Mouse (Mus musculus) midbrain, postnatal 0 days (tissue): ENCODE data around the gene Zranb1. TPM values are rescaled to one million over a fixed set of nuclear protein-coding genes. Genes with fewer than 3 reads are reported as not detected.
A peak's percentile ranks its signal among the peaks of the same experiment; 100 is the strongest.

Source experiments
- ATAC-seq: fragments of 200-750 bp; cut with Nextera tagmentation; 2 replicates; pipeline ENCODE4 v1.8.0; 2017; ENCODE audit warnings: moderate number of reproducible peaks, mild to moderate bottlenecking, moderate TSS enrichment, moderate library complexity; ENCODE audit not compliant: low FRiP score
- DNase-seq: peaks from one replicate; pipeline ENCODE4 v3.0.0-alpha.2; 2015; ENCODE audit warnings: low spot score
- H3K27ac ChIP-seq: fragments of 300-500 bp; sonication (generic); 2 replicates; pipeline ENCODE4 v1.5.1; 2014; ENCODE audit warnings: low read depth, mild to moderate bottlenecking, low read length, mixed read lengths
- H3K27me3 ChIP-seq: fragments of 300-500 bp; sonication (generic); 2 replicates; pipeline ENCODE4 v1.6.1; 2014; ENCODE audit warnings: low read length, control low read depth, mixed read lengths; ENCODE audit not compliant: insufficient read depth
- H3K36me3 ChIP-seq: fragments of 300-500 bp; sonication (generic); 2 replicates; pipeline ENCODE4 v1.6.1; 2014; ENCODE audit warnings: low read length, control low read depth, mixed read lengths; ENCODE audit not compliant: insufficient read depth
- H3K4me1 ChIP-seq: fragments of 300-500 bp; sonication (generic); 2 replicates; pipeline ENCODE4 v1.6.1; 2014; ENCODE audit warnings: mild to moderate bottlenecking, control low read depth, antibody characterized with exemption, low read length, mixed read lengths; ENCODE audit not compliant: insufficient read depth
- H3K4me2 ChIP-seq: fragments of 300-500 bp; sonication (generic); 2 replicates; pipeline ENCODE4 v1.6.1; 2014; ENCODE audit warnings: low read depth, mild to moderate bottlenecking, low read length, mixed read lengths; ENCODE audit not compliant: poor library complexity, severe bottlenecking
- H3K4me3 ChIP-seq: fragments of 300-500 bp; sonication (generic); 2 replicates; pipeline ENCODE4 v1.5.1; 2014; ENCODE audit warnings: low read depth, mild to moderate bottlenecking, low read length, moderate library complexity
- H3K9ac ChIP-seq: fragments of 300-500 bp; sonication (generic); replicated peaks from 2 replicates; pipeline ENCODE4 v1.6.1; 2014; ENCODE audit warnings: mild to moderate bottlenecking, low read length, moderate library complexity, mixed read lengths; ENCODE audit not compliant: poor library complexity, severe bottlenecking
- H3K9me3 ChIP-seq: fragments of 300-500 bp; sonication (generic); 2 replicates; pipeline ENCODE4 v1.6.1; 2016; ENCODE audit warnings: low read length, control low read depth
- CTCF ChIP-seq: IDR thresholded peaks from 2 replicates; pipeline ENCODE4 v1.5.1; 2016; ENCODE audit warnings: antibody characterized with exemption, mild to moderate bottlenecking
- WGBS: fragments of 180-500 bp; shearing (Covaris S2); extraction: QIAGEN DNeasy Blood & Tissue Kit; methylation state at CpG from one replicate; pipeline ENCODE4 v1.1.7; 2014; 5-methylcytosine and 5-hydroxymethylcytosine counted together
- polyA plus RNA-seq: library from polyadenylated mRNA; unstranded; fragments of >200 nt; fragmentation: Nextera tagmentation; extraction: Ambion mirVana; gene quantifications from 2 replicates; pipeline ENCODE4 v1.2.1, GENCODE M21; 2015
- total RNA-seq: library from RNA; depleted of rRNA; stranded (reverse); fragments of >200 nt; gene quantifications from 2 replicates; pipeline ENCODE4 v1.2.3, GENCODE M21; 2014

Gene Zranb1
- total and polyA plus RNA-seq, 2 experiments from 2014 or later: 28.2 to 45.1 TPM

GRCm38 (mm10) chr7:133012637-133013366, 81.9 kb downstream of the Zranb1 start:
- peaks cover 15% of the 10 kb centered on the region; the same call in 1 of the 2 replicates for H3K4me1 ChIP-seq
- whole genome bisulfite sequencing: 43% methylated on average over 14 of the region's 14 CpGs
- no peak for TF ChIP-seq CTCF
- no peak overlapping the region for H3K4me3 ChIP-seq
- DNase-seq (no peak), ATAC-seq (no peak)
- H3K9me3 ChIP-seq: no peaks in the 10 kb centered on the region
- no peak overlapping the region for H3K9ac ChIP-seq
- H3K27me3 ChIP-seq: no peaks in the 10 kb centered on the region
- H3K4me2 ChIP-seq: no peak overlapping the region
- H3K36me3 ChIP-seq: no peaks in the 10 kb centered on the region
- no peak overlapping the region for H3K27ac ChIP-seq

GRCm38 (mm10) chr7:133013923-133014322, 83.0 kb downstream of the Zranb1 start:
- H3K4me2 ChIP-seq: no peak overlapping the region
- TF ChIP-seq CTCF: no peak
- WGBS: 94% methylated on average over 10 of the region's 10 CpGs
- no peak overlapping the region for H3K4me3 ChIP-seq
- H3K27ac ChIP-seq: no peak overlapping the region
- H3K27me3 ChIP-seq: no peaks in the 10 kb centered on the region
- H3K9ac ChIP-seq: no peak overlapping the region
- ATAC-seq (no peak), DNase-seq (no peak)
- no peaks in the 10 kb centered on the region for H3K36me3 ChIP-seq
- H3K9me3 ChIP-seq: no peaks in the 10 kb centered on the region
- peaks cover 16% of the 10 kb centered on the region; the same call in 1 of the 2 replicates for H3K4me1 ChIP-seq

DNA sequence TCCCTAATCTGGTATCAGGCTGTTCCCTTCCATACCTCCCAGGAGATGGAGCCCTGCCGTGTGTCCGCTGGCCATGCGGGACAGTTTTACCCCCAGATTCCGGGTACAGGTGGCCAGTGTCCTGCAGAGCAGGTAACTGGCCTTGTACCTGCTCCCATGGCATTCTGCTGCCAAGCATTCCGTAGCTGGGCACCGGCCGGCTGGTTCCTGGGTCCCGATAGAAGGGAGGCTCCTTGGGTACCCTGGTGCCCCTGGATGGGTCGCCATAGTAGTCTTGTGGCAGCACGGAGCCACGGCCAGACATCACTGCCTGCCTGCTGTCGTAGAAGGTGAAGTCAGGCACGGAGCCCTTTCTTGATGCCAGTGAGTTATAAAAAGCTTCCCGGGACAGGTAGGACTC, 83.7 kb downstream of the Zranb1 start:
- no peak for DNase-seq
- Histone ChIP-seq H3K4me3 (no peak overlapping the region), H3K4me1 (peaks cover 19% of the 10 kb centered on the region; the same call in 1 of the 2 replicates), H3K27me3 (no peaks in the 10 kb centered on the region), H3K9ac (0 out of 2 replicates have a peak overlapping the region, but pooled peaks have one; percentile 24), H3K4me2 (no peak overlapping the region), H3K9me3 (no peaks in the 10 kb centered on the region), H3K36me3 (no peaks in the 10 kb centered on the region), H3K27ac (no peak overlapping the region)
- WGBS: 81% methylated on average over 14 of the region's 14 CpGs
- no peak for ATAC-seq
- no peak for TF ChIP-seq CTCF

GRCm38 (mm10) chr7:133015416-133016070, 84.6 kb downstream of the Zranb1 start:
- ATAC-seq: no peak

DNA sequence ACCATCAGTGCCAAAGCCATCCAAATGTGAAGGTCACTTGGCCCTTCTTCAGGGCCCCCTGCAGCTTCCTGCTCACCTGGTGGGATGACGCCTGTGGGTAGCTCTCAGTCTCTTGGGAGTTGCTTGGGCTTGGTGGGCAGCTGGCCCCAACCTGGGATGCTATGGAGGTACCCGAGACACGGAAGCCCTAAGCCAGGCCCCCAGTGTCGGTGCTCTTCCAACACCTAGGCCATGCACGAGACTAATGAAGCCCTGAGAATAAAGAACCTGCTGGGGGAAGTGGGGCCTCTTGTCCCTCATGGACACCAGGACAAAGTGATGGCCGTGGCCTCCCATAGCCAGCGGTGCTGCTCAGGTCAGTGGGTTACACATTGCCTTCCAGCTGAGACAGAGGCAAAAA, 88.0 kb downstream of the Zranb1 start:
- WGBS: 77% methylated on average over 7 of the region's 7 CpGs
- ATAC-seq (no peak), DNase-seq (no peak)
- Histone ChIP-seq H3K27me3 (no peaks in the 10 kb centered on the region), H3K27ac (peak overlapping the region; percentile 51; the same call in 1 of the 2 replicates), H3K9ac (no peak overlapping the region), H3K4me2 (no peak overlapping the region), H3K9me3 (no peaks in the 10 kb centered on the region), H3K36me3 (no peaks in the 10 kb centered on the region), H3K4me1 (peaks cover 18% of the 10 kb centered on the region; the same call in 1 of the 2 replicates), H3K4me3 (no peak overlapping the region)
- TF ChIP-seq CTCF: no peak

More at GRCm38 (mm10) chr7:133015416-133016070, 84.6 kb downstream of the Zranb1 start:
- peak overlapping the region; percentile 24; the same call in 1 of the 2 replicates for H3K9ac ChIP-seq
- peaks cover 22% of the 10 kb centered on the region; the same call in 1 of the 2 replicates for H3K4me1 ChIP-seq
- peak; percentile 34 for DNase-seq
- no peaks in the 10 kb centered on the region for H3K27me3 ChIP-seq
- H3K36me3 ChIP-seq: no peaks in the 10 kb centered on the region
- TF ChIP-seq CTCF: no peak
- H3K27ac ChIP-seq: no peak overlapping the region
- 19% methylated on average over 7 of the region's 7 CpGs for WGBS
- H3K4me2 ChIP-seq: no peak overlapping the region
- H3K9me3 ChIP-seq: no peaks in the 10 kb centered on the region
- no peak overlapping the region for H3K4me3 ChIP-seq
